Mouse (Mus musculus) ES-Bruce4 (cell line): ENCODE measurements around the gene Ckm. TPM values are rescaled to one million over a fixed set of nuclear protein-coding genes. Genes with fewer than 3 reads are reported as not detected.

Experiments used
- H3K27ac ChIP-seq: 2 replicates; pipeline ENCODE4 v1.5.1; 2012; ENCODE audit warnings: low read length, inconsistent platforms; ENCODE audit not compliant: insufficient read depth
- H3K27me3 ChIP-seq: 2 replicates; pipeline ENCODE4 v1.6.1; 2012; ENCODE audit warnings: mild to moderate bottlenecking, low read length, inconsistent platforms; ENCODE audit not compliant: control insufficient read depth, poor library complexity, insufficient read depth, severe bottlenecking
- H3K36me3 ChIP-seq: 2 replicates; pipeline ENCODE4 v1.6.1; 2012; ENCODE audit warnings: inconsistent platforms, mild to moderate bottlenecking, low read length, moderate library complexity; ENCODE audit not compliant: control insufficient read depth, poor library complexity, insufficient read depth, severe bottlenecking
- H3K4me1 ChIP-seq: one replicate; pipeline ENCODE4 v1.8.1; 2011; ENCODE audit warnings: low read length; ENCODE audit not compliant: control insufficient read depth, insufficient read depth
- H3K4me3 ChIP-seq: 2 replicates; pipeline ENCODE4 v1.5.1; 2011; ENCODE audit warnings: low read depth, mild to moderate bottlenecking, low read length
- H3K9ac ChIP-seq: 2 replicates; pipeline ENCODE4 v1.6.1; 2012; ENCODE audit warnings: low read depth, mild to moderate bottlenecking, inconsistent platforms; ENCODE audit not compliant: poor library complexity, severe bottlenecking
- H3K9me3 ChIP-seq: replicated peaks from 2 replicates; pipeline ENCODE4 v1.6.1; 2012; ENCODE audit warnings: mild to moderate bottlenecking, low read length, inconsistent platforms; ENCODE audit not compliant: control insufficient read depth, poor library complexity, insufficient read depth, severe bottlenecking
- CTCF ChIP-seq: IDR thresholded peaks from one replicate; pipeline ENCODE4 v1.8.1; 2011; ENCODE audit warnings: low read depth, low read length
- EP300 ChIP-seq: IDR thresholded peaks from 2 replicates; pipeline ENCODE4 v1.6.1; 2011; ENCODE audit warnings: low read depth, low read length; ENCODE audit not compliant: insufficient read depth
- POLR2A ChIP-seq: IDR thresholded peaks from one replicate; pipeline ENCODE4 v1.8.1; 2011; ENCODE audit warnings: low read length; ENCODE audit not compliant: insufficient read depth
- polyA plus RNA-seq: library from polyadenylated mRNA; stranded (reverse); fragments of >200 nt; gene quantifications from 2 replicates; pipeline ENCODE4 v1.2.4, GENCODE M21; 2011; ENCODE audit warnings: low read depth; ENCODE audit not compliant: missing spikeins, insufficient read depth, insufficient read length

Ckm gene
- polyA plus RNA-seq, 1 experiment: not detected

GRCm38 (mm10) chr7:19423083-19423482 lies 18.5 kb downstream of the Ckm start:
- Histone ChIP-seq H3K27ac (no peak overlapping the region), H3K9ac (no peak overlapping the region), H3K4me1 (peaks cover 2% of the 10 kb centered on the region), H3K36me3 (no peaks in the 10 kb centered on the region), H3K27me3 (no peaks in the 10 kb centered on the region; the same call in 1 of the 2 replicates), H3K9me3 (no peaks in the 10 kb centered on the region), H3K4me3 (no peak overlapping the region)
- no peak for TF ChIP-seq POLR2A
- TF ChIP-seq CTCF: no peak
- no peak for TF ChIP-seq EP300

- TF ChIP-seq POLR2A: no peak
- TF ChIP-seq CTCF: no peak
- TF ChIP-seq EP300: no peak
- Histone ChIP-seq H3K9me3 (no peaks in the 10 kb centered on the region), H3K4me3 (no peak overlapping the region), H3K9ac (no peak overlapping the region), H3K27ac (no peak overlapping the region), H3K4me1 (peaks cover 2% of the 10 kb centered on the region), H3K36me3 (no peaks in the 10 kb centered on the region), H3K27me3 (no peaks in the 10 kb centered on the region; the same call in 1 of the 2 replicates)
Measured at GRCm38 (mm10) chr7:19424051-19424450, 19.5 kb downstream of the Ckm start.

DNA sequence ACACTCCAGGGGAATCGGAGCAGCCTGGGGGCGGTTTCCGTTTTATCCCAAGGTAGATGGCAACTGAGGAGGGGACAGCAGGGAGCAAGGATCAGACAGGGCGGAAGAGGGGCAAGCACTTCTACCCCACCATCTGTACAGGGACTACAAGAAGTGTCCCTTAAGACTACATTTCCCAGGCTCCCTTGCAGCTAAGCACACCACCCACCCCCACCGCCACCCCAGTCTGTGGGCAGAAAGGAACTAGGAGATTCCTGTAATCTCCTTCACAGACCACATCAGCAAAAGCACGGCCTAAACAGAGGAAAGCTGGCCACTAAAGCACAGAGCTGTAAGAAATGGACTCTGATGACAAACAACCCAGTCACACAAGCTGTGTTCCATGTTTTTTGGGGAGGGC lies 21.8 kb downstream of the Ckm start:
- no peaks in the 10 kb centered on the region for H3K9me3 ChIP-seq
- peak overlapping the region; percentile 55; the same call in 1 of the 2 replicates for H3K9ac ChIP-seq
- H3K27ac ChIP-seq: peak overlapping the region; percentile 48; the same call in 1 of the 2 replicates
- no peaks in the 10 kb centered on the region; the same call in 1 of the 2 replicates for H3K27me3 ChIP-seq
- TF ChIP-seq POLR2A: no peak
- no peak for TF ChIP-seq CTCF
- TF ChIP-seq EP300: no peak
- H3K4me3 ChIP-seq: peak overlapping the region; percentile 62
- H3K36me3 ChIP-seq: peaks cover 4% of the 10 kb centered on the region
- peaks cover 2% of the 10 kb centered on the region for H3K4me1 ChIP-seq

- Histone ChIP-seq H3K27ac (peak overlapping the region; percentile 48; the same call in 1 of the 2 replicates), H3K36me3 (peaks cover 5% of the 10 kb centered on the region), H3K9me3 (no peaks in the 10 kb centered on the region), H3K4me3 (no peak overlapping the region), H3K9ac (no peak overlapping the region), H3K4me1 (peaks cover 2% of the 10 kb centered on the region), H3K27me3 (no peaks in the 10 kb centered on the region; the same call in 1 of the 2 replicates)
- TF ChIP-seq CTCF (no peak), EP300 (no peak), POLR2A (no peak)
Measured at GRCm38 (mm10) chr7:19426888-19427287, 22.3 kb downstream of the Ckm start.

- H3K9ac ChIP-seq: no peak overlapping the region
- TF ChIP-seq POLR2A (no peak), EP300 (peak; percentile 33)
- no peaks in the 10 kb centered on the region for H3K9me3 ChIP-seq
- no peaks in the 10 kb centered on the region for H3K27me3 ChIP-seq
- H3K4me3 ChIP-seq: no peak overlapping the region
- H3K4me1 ChIP-seq: peaks cover 2% of the 10 kb centered on the region
- peaks cover 9% of the 10 kb centered on the region for H3K36me3 ChIP-seq
- H3K27ac ChIP-seq: peak overlapping the region; percentile 80
Measured at GRCm38 (mm10) chr7:19427999-19428650, 23.5 kb downstream of the Ckm start.

- Histone ChIP-seq H3K9me3 (no peaks in the 10 kb centered on the region), H3K27ac (no peak overlapping the region), H3K27me3 (no peaks in the 10 kb centered on the region), H3K4me3 (no peak overlapping the region), H3K4me1 (peaks cover 3% of the 10 kb centered on the region), H3K9ac (no peak overlapping the region), H3K36me3 (peaks cover 9% of the 10 kb centered on the region)
- TF ChIP-seq POLR2A (no peak), EP300 (no peak), CTCF (no peak)
Measured at GRCm38 (mm10) chr7:19429726-19430125, 25.1 kb downstream of the Ckm start.
